Mouse (Mus musculus): ENCODE results near the gene Knstrn. TPM values are rescaled to one million over a fixed set of nuclear protein-coding genes. Genes with fewer than 3 reads are reported as not detected.

Knstrn gene
- polyA plus RNA-seq, 1 experiment from 2014 or later = 100 TPM

DNA sequence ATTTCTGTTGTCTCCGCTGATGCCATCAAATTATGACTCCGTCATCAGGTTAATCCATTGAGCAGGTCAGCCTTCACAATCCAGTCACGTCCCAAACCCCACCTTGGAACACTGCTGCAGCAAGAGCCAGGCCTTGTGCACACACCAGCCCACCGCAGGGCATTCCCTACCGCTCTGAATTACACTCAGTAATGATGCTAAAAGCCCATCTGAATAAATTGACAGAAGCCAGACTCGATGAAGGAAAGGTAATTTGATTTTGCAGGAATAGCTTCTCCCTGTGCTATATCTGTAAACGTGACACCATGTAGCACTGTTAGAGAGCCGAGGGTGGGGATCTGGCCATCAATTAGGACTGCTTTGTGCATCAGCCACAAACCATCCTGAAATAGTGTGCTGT lies 61.5 kb downstream of the Knstrn start:
- H3K27ac ChIP-seq = no peak overlapping the region
- ATAC-seq (ENCODE audit: low FRiP score) = no peak
- peaks cover 66% of the 10 kb centered on the region for H3K36me3 ChIP-seq
- no peak overlapping the region for H3K4me3 ChIP-seq
- WGBS = 91% methylated on average over 8 of the region's 8 CpGs
- H3K4me1 ChIP-seq = no peaks in the 10 kb centered on the region
- no peaks in the 10 kb centered on the region for H3K27me3 ChIP-seq
- no peak overlapping the region for H3K9ac ChIP-seq
- no peaks in the 10 kb centered on the region for H3K9me3 ChIP-seq (replicated peaks)
- H3K4me2 ChIP-seq (replicated peaks) = no peak overlapping the region

DNA sequence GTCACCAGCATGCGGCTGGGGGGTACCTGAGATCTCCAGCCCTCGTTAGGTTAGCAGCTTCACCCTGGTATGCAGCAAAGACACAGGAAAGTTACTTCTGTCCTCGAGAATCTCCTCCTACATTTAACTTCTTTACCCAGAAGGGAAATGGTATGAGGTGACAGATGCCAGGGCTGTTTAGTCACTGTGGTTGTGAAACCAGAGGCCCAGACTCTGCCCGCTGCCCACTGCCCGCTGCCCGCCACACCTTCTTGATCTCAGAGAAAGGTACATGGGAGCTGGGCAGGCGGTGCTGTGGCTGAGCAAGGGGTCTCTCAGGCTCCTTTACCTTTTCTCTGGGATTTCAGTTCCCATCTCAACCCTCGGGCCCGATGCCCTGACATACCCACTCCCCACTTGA lies 62.6 kb downstream of the Knstrn start:
- no peaks in the 10 kb centered on the region for H3K27me3 ChIP-seq
- H3K4me1 ChIP-seq = no peaks in the 10 kb centered on the region
- WGBS = 93% methylated on average over 8 of the region's 9 CpGs
- H3K27ac ChIP-seq = no peak overlapping the region
- H3K9me3 ChIP-seq (replicated peaks) = no peaks in the 10 kb centered on the region
- H3K36me3 ChIP-seq = peaks cover 55% of the 10 kb centered on the region
- no peak overlapping the region for H3K4me3 ChIP-seq
- H3K9ac ChIP-seq = no peak overlapping the region
- no peak overlapping the region for H3K4me2 ChIP-seq (replicated peaks)
- ATAC-seq (ENCODE audit: low FRiP score) = no peak

DNA sequence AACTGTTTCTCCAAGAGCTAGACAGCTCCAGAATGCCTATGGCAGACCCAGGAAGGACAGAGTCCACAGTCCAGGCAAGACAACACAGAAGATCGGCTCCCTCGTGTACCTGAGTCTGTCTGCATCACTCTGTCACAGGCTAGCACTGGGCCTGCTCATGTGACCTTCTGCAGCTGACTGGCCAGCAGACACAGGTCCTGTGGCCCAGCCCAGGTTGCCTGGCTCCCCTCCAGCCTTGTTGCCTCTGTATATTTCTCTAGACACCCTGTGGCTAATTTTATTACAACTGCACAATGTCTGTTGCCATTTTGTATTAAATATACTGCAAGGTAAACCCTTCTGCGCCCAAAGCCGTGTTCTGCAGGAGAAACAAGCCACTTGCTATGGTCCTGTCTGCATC lies 67.2 kb downstream of the Knstrn start:
- H3K4me2 ChIP-seq (replicated peaks) = no peak overlapping the region
- no peak overlapping the region for H3K4me3 ChIP-seq
- 0 out of 2 replicates have a peak, but pooled peaks cover 3% of the 10 kb centered on the region for H3K4me1 ChIP-seq
- WGBS = 83% methylated on average over 4 of the region's 4 CpGs
- peaks cover 17% of the 10 kb centered on the region for H3K27me3 ChIP-seq
- no peak overlapping the region for H3K9ac ChIP-seq
- H3K36me3 ChIP-seq = peaks cover 21% of the 10 kb centered on the region
- no peak for ATAC-seq (ENCODE audit: low FRiP score)
- H3K9me3 ChIP-seq (replicated peaks) = no peaks in the 10 kb centered on the region
- no peak overlapping the region for H3K27ac ChIP-seq

DNA sequence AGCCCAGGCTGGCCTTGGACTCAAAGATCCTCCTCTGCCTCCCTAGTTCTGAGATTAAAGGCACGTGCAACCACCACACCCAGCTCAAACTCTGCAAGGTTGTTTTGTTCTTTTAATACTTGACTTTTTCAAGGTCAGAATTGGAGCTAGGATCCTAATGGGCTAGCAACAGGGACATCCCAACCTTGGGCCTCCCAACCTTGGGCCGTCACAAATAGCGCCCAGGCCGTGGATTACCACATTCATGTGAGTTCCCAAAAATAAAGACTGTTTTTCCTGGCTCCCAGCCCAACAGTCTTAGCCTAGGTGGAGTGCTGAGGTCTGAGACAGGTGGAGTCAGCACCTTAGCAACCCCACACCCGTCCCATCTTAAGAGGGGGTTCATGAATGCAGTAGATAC lies 68.2 kb downstream of the Knstrn start:
- 86% methylated on average over 5 of the region's 5 CpGs for WGBS
- H3K4me2 ChIP-seq (replicated peaks) = no peak overlapping the region
- no peak for ATAC-seq (ENCODE audit: low FRiP score)

DNA sequence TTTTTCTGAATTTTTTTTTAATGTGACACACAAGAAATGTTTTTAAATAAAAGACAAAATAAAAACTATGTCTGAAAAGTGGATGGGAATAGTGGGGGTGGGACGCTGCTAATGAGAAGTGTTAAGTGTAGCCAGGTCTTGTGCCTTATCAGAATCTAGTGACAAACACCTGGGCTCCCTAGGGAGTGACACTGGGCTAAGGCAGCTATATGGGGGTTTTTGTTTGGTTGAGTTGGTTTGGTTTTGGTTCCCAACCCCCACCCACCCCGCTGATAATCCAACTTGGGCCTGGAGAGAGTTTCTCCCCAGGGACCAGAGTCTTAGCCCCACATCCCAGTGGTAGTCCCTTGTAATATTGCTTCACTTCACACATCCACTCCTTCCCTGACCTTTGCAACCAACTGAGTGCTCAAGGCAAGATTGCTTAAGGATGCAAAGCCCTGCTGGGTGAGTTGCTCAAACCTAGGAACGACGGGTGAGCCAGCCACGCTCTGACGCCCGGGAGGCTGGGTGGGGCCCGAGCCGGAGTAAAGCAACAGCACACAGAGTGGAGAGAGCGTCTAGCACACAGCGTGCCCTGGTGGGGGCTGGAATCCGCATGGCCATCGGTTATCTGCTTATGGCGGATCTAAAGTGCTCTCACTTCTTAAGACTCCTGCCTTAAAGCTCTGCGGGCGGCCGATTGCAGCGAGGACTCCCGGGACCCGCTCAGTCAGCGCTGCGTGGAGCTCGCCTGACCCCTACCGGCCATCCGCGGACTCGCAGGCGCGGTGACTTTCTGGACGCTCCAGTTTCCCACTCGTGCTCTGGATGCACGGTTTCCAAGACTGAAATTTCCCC lies 69.3 kb downstream of the Knstrn start:
- H3K4me2 ChIP-seq (replicated peaks) = peak overlapping the region; percentile 67
- peaks cover 4% of the 10 kb centered on the region for H3K36me3 ChIP-seq
- H3K4me3 ChIP-seq = peak overlapping the region; percentile 33
- peaks cover 8% of the 10 kb centered on the region for H3K4me1 ChIP-seq
- 2% methylated on average over 32 of the region's 32 CpGs for whole genome bisulfite sequencing
- H3K27ac ChIP-seq = no peak overlapping the region
- H3K9me3 ChIP-seq (replicated peaks) = no peaks in the 10 kb centered on the region
- peak; percentile 82 for ATAC-seq (ENCODE audit: low FRiP score)
- peak overlapping the region; percentile 50 for H3K9ac ChIP-seq
- H3K27me3 ChIP-seq = peaks cover 28% of the 10 kb centered on the region

More for the DNA sequence above, 68.2 kb downstream of the Knstrn start:
- no peak overlapping the region for H3K9ac ChIP-seq
- no peaks in the 10 kb centered on the region for H3K9me3 ChIP-seq (replicated peaks)
- no peak overlapping the region for H3K4me3 ChIP-seq
- H3K36me3 ChIP-seq = peaks cover 12% of the 10 kb centered on the region
- H3K27ac ChIP-seq = no peak overlapping the region
- H3K4me1 ChIP-seq = 0 out of 2 replicates have a peak, but pooled peaks cover 3% of the 10 kb centered on the region
- peaks cover 24% of the 10 kb centered on the region for H3K27me3 ChIP-seq

DNA sequence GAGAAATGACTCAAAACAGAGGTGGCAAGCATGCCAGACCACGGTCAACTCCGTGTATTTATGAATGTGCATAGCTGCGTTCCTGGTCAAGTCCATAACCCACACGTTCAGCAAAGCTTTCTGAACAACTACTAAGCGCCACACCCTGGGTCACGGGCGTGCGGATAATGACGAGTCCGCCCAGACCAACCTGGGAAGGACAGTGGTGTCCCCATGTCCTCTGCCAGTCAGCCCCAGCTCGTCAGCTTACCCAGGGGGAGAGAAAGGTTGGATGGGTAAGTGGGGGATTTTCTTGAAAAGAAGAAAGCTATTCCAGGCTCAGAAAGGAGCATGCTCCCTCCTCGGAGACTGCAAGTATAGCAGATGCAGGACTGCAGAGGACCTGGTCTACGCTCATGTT lies 73.6 kb downstream of the Knstrn start:
- Histone ChIP-seq H3K4me2 (replicated peaks) (peak overlapping the region; percentile 25), H3K36me3 (no peaks in the 10 kb centered on the region)

DNA sequence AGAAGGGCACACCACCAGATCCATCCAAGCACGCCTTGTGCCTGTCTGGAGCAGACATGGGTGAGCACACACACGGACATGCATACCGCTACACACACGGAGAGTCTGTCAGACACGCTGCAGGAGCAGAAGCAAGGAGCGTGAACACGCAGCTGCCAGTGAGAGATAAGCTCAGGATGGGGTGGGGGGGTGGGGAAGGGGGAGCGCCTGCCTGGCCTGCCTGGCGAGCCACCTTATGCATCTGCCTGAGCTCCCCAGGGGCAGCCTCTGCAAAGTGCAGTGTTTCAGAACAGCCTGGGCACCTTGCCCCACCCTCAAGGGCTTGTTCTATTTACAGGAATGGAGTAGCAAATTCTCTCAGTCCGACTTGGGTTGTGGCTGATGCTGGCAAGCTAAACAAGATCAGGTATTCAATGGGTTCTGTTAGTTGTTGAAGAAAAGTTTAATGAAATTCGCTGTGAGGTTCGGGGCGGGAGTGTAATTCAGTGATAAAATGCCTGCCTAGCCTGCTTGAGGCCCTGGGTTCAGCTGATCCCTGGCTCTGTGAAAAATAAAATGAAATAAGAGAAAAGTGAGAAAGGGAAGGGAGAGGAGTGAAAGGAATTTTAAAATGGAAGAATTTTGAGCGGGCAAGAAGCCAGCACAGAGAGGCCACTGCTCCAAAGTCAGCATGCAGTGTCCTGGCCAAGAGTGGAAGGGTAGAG lies 74.2 kb downstream of the Knstrn start:
- whole genome bisulfite sequencing = 32% methylated on average over 14 of the region's 14 CpGs
- Histone ChIP-seq H3K27ac (no peak overlapping the region), H3K4me1 (peaks cover 10% of the 10 kb centered on the region), H3K4me3 (no peak overlapping the region), H3K4me2 (replicated peaks) (peak overlapping the region; percentile 25), H3K9me3 (replicated peaks) (no peaks in the 10 kb centered on the region), H3K9ac (no peak overlapping the region), H3K27me3 (peaks cover 43% of the 10 kb centered on the region), H3K36me3 (no peaks in the 10 kb centered on the region)
- ATAC-seq (ENCODE audit: low FRiP score) = 0 out of 2 replicates have a peak, but pooled peaks have one; percentile 42

More for the DNA sequence above, 73.6 kb downstream of the Knstrn start:
- ATAC-seq (ENCODE audit: low FRiP score) = no peak
- WGBS = 71% methylated on average over 13 of the region's 13 CpGs
- no peak overlapping the region for H3K9ac ChIP-seq
- no peak overlapping the region for H3K27ac ChIP-seq
- H3K27me3 ChIP-seq = peaks cover 38% of the 10 kb centered on the region
- H3K4me1 ChIP-seq = peaks cover 10% of the 10 kb centered on the region
- H3K9me3 ChIP-seq (replicated peaks) = no peaks in the 10 kb centered on the region
- H3K4me3 ChIP-seq = no peak overlapping the region

DNA sequence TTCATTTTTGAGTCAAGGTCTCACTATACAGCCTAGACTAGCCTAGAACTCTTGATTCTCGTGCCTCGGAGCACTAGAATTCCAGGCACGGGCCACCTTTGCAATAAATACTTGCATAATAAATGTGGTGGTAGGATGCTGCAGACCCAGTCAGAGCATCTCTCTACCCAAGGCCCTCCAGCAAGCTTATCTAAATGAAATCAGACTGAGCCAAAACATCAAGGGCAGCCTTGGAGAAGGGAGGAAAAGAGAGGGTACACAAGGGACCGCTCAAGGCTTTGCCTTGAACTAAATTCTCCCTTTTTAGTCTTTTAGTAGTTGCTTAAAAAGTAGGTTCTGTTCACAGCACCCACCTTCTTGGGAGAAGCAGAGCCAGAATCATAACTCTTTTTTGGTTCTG lies 77.4 kb downstream of the Knstrn start:
- Histone ChIP-seq H3K4me2 (replicated peaks) (no peak overlapping the region), H3K4me3 (no peak overlapping the region), H3K27ac (no peak overlapping the region), H3K4me1 (peaks cover 9% of the 10 kb centered on the region), H3K27me3 (peaks cover 57% of the 10 kb centered on the region), H3K9me3 (replicated peaks) (no peaks in the 10 kb centered on the region), H3K9ac (no peak overlapping the region), H3K36me3 (no peaks in the 10 kb centered on the region)
- WGBS = 89% methylated on average over 4 of the region's 4 CpGs
- ATAC-seq (ENCODE audit: low FRiP score) = no peak

DNA sequence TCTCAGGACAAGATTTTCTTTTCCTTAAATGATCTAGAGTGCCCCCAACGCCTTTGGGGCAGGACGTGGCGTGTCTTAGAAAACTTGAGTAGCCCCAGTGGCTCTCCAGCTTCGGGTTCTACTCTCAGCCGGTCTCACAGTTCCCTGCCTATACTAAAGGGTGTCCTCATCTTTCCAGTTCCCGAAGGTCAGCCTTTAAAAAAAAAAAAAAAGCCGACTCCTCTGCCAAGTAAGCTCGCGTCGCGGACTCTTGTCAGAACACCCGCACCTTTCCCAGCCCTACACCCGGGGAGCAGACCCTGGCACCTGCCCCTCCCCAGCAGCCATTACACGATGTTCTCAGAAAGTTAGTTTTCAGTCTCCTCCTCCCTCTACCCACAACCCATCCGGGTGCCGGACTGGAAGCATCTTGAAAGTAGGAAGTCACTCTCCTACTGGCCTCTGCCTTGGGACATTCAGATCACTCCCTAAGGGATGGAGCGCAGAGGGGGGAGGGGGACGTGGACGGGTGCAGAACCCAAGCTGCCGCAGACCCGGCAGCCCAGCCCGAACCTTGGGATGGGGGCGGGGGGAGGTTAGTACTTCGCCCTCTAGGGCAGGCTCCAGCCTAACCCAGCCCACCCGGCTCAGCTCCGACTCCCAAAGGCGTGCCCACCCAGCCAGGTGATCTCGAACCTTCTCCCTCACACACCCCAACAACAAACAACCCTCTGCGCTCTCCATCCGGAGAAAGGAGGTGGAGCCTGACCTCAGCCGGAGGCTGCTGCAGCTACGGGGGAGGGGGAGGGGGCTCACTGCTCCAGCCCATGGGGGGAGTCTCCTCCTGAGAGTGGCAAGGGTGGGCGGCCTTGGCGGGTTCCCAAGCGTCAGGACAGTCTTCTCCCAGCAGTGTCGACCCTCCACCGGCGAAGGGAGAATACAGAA lies 82.4 kb downstream of the Knstrn start:
- Histone ChIP-seq H3K4me3 (peak overlapping the region; percentile 34), H3K9ac (peak overlapping the region; percentile 44), H3K27ac (no peak overlapping the region), H3K4me1 (peaks cover 35% of the 10 kb centered on the region), H3K9me3 (replicated peaks) (no peaks in the 10 kb centered on the region), H3K36me3 (no peaks in the 10 kb centered on the region), H3K27me3 (peaks cover 92% of the 10 kb centered on the region), H3K4me2 (replicated peaks) (peak overlapping the region; percentile 71)
- WGBS = under 1% methylated on average over 37 of the region's 38 CpGs
- ATAC-seq (ENCODE audit: low FRiP score) = 0 out of 2 replicates have a peak, but pooled peaks have one; percentile 1

DNA sequence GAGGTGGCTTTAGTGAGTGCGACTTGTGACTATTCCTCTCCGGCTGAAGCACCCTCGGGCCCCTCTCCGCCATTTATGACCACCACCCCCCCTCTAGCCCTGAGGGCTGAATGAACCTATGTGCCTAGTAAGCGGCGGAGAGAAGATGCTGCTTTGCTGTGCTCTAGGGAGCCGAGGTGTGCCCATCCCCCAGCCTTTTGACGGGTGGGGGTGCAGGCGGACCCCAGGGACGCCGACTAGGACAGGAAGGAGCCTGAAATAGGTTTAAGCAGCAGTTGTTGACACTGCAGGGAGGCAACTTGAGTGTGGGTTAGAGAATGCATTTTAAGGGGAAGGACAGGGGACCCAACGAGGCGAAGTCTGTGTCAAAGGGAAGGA lies 83.1 kb downstream of the Knstrn start:
- peak overlapping the region; percentile 71 for H3K4me2 ChIP-seq (replicated peaks)
- H3K9ac ChIP-seq = peak overlapping the region; percentile 44
- WGBS = 1% methylated on average over 13 of the region's 13 CpGs
- peak overlapping the region; percentile 34 for H3K4me3 ChIP-seq
- peaks cover 35% of the 10 kb centered on the region for H3K4me1 ChIP-seq
- H3K27me3 ChIP-seq = peaks cover 85% of the 10 kb centered on the region
- H3K36me3 ChIP-seq = no peaks in the 10 kb centered on the region
- H3K9me3 ChIP-seq (replicated peaks) = no peaks in the 10 kb centered on the region
- H3K27ac ChIP-seq = no peak overlapping the region
- ATAC-seq (ENCODE audit: low FRiP score) = no peak

DNA sequence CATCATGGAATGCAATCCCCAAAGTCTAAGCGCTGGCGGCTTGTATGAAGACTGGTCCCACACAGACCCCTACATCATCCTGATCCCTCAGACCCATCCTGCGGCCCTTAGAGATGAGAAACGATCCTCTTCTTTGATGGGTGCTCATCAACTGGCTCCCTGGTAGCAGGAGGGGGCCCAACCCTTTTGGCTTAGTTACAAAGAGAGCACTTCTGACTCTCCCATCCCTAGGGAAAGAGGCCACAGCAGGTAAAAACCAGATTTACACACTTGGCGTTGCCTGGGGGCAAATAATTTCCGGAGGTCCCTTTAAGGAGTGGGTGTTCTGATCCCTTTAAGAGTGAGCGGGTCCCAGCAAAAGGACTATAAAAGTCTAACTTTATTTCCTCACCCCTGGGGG lies 83.6 kb downstream of the Knstrn start:
- peak overlapping the region; percentile 34 for H3K4me3 ChIP-seq
- peak overlapping the region; percentile 71 for H3K4me2 ChIP-seq (replicated peaks)
- peaks cover 35% of the 10 kb centered on the region for H3K4me1 ChIP-seq
- WGBS = 3% methylated on average over 7 of the region's 7 CpGs
- no peak overlapping the region for H3K27ac ChIP-seq
- no peaks in the 10 kb centered on the region for H3K36me3 ChIP-seq
- no peaks in the 10 kb centered on the region for H3K9me3 ChIP-seq (replicated peaks)
- H3K27me3 ChIP-seq = peaks cover 81% of the 10 kb centered on the region
- no peak for ATAC-seq (ENCODE audit: low FRiP score)
- H3K9ac ChIP-seq = no peak overlapping the region; the same call in 1 of the 2 replicates

DNA sequence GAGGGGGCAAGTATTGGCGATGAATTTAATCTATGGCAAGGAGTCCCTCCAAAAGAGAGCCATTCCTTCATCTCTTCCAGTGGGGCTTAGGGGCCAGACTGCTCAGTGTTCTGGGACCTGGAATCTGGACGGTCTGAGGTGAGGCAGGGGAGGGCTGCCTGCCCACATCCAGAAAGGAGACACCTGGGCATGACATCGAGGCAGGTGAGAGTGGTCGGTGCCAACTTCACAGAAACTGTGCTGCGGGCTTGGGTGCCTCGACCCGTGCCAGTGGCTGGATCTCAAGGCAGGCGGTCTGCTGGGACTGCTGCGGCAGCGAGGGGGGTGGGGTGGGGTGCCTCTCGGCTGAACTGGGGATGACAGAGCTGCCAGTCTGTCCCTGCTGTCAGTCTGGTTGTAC lies 84.0 kb downstream of the Knstrn start:
- peaks cover 78% of the 10 kb centered on the region for H3K27me3 ChIP-seq
- H3K36me3 ChIP-seq = no peaks in the 10 kb centered on the region
- H3K27ac ChIP-seq = no peak overlapping the region
- no peak overlapping the region for H3K9ac ChIP-seq
- H3K4me2 ChIP-seq (replicated peaks) = peak overlapping the region; percentile 13
- H3K9me3 ChIP-seq (replicated peaks) = no peaks in the 10 kb centered on the region
- no peak overlapping the region for H3K4me3 ChIP-seq
- peaks cover 37% of the 10 kb centered on the region for H3K4me1 ChIP-seq
- ATAC-seq (ENCODE audit: low FRiP score) = no peak
- 0% methylated on average over 11 of the region's 11 CpGs for WGBS

Data from hindbrain, embryonic 12.5 days (tissue).